13 mouse cellular contexts compared by ENCODE assay signal in genomic region chr1:75214442-75214841, GRCm38 (mm10). TPM values are rescaled to one million over a fixed set of nuclear protein-coding genes. Genes with fewer than 3 reads are reported as not detected.
DNase-seq lines count a peak whose midpoint lies in the region; ATAC-seq and TF ChIP-seq lines count a peak whose summit lies in the region.
"Had no signal": no experiment of that assay in that cellular context is flagged by ENCODE, and none has a peak within 500 bp of the region (broad histone marks: within the 10 kb centered on the region; RNA-seq: fewer than 3 reads in every experiment).

No protein-coding gene starts in this region.

- peak; percentile 68 for ATAC-seq in stomach, embryonic 16.5 days (ENCODE audit: insufficient read depth, low FRiP score)
- ATAC-seq: forebrain, embryonic 13.5 days had no signal

- no peak for TF ChIP-seq POLR2A in cerebellum, adult 2 months (IDR thresholded peaks at IDR 0.05; ENCODE audit: borderline replicate concordance, insufficient read depth, low read length)

- no peak for TF ChIP-seq CTCF in cerebellum, adult 2 months (IDR thresholded peaks at IDR 0.05; ENCODE audit: borderline replicate concordance, insufficient read depth, low read depth, low read length)

- H3K36me3 ChIP-seq in stomach, embryonic 16.5 days (ENCODE audit: control insufficient read depth, insufficient read depth, low read length): peaks cover 9% of the 10 kb centered on the region

- no peaks in the 10 kb centered on the region for H3K9me3 ChIP-seq in stomach, embryonic 16.5 days (replicated peaks; ENCODE audit: control insufficient read depth, low read length)
- H3K9me3 ChIP-seq: forebrain, embryonic 13.5 days; heart, embryonic 13.5 days had no signal

- H3K27ac ChIP-seq in cerebellum, adult 2 months (ENCODE audit: insufficient read depth, low read length): no peak overlapping the region
- H3K27ac ChIP-seq in stomach, embryonic 16.5 days (ENCODE audit: low read length): peak overlapping the region; percentile 88
- H3K27ac ChIP-seq: forebrain, embryonic 13.5 days; heart, embryonic 13.5 days had no signal

- H3K9ac ChIP-seq in stomach, embryonic 16.5 days (ENCODE audit: low read length): 0 out of 2 replicates have a peak overlapping the region, but pooled peaks have one; percentile 7
- H3K9ac ChIP-seq: forebrain, embryonic 13.5 days; heart, embryonic 13.5 days had no signal

- 33% methylated on average over 2 of the region's 2 CpGs for WGBS in cerebellum, adult 2 months
- WGBS in stomach, embryonic 16.5 days: 67% methylated on average over 2 of the region's 2 CpGs

- H3K4me1 ChIP-seq in cerebellum, adult 2 months (ENCODE audit: control insufficient read depth, insufficient read depth, low read length): peaks cover 27% of the 10 kb centered on the region
- peaks cover 37% of the 10 kb centered on the region for H3K4me1 ChIP-seq in stomach, embryonic 16.5 days (ENCODE audit: control insufficient read depth, insufficient read depth, low read length)

- 0 out of 2 replicates have a peak overlapping the region, but pooled peaks have one; percentile 16 for H3K4me2 ChIP-seq in stomach, embryonic 16.5 days (ENCODE audit: low read depth, low read length)
- H3K4me2 ChIP-seq: forebrain, embryonic 13.5 days; heart, embryonic 13.5 days had no signal

- H3K4me3 ChIP-seq in cerebellum, adult 2 months (replicated peaks; ENCODE audit: insufficient read depth, low read depth, low read length): peak overlapping the region; percentile 17
- no peak overlapping the region for H3K4me3 ChIP-seq in stomach, embryonic 16.5 days (replicated peaks; ENCODE audit: low read length)
- H3K4me3 ChIP-seq: forebrain, embryonic 13.5 days; heart, embryonic 13.5 days had no signal

- H3K27me3 ChIP-seq in cerebellum, adult 2 months (ENCODE audit: control insufficient read depth, insufficient read depth, low read length): no peaks in the 10 kb centered on the region
- no peaks in the 10 kb centered on the region for H3K27me3 ChIP-seq in stomach, embryonic 16.5 days (ENCODE audit: control insufficient read depth, insufficient read depth, low read length)

- no peak for DNase-seq in cerebellum, adult 2 months
- no peak for DNase-seq in cerebellum, adult 9-11 months
- DNase-seq in retina, embryonic 14.5 days (ENCODE audit: low spot score): peak; percentile 23
- DNase-seq in retina, postnatal 1 day: no peak
- peak; percentile 59 to 79 for DNase-seq in kidney, postnatal 4 days
- DNase-seq in B cell, adult 2 months: no peak
- no peak for DNase-seq in thymus, adult 18-20 months
- DNase-seq: embryo, embryonic 11 days; layer of hippocampus, adult 9-11 months; lung, postnatal 4 days had no signal

RNA-seq across cellular contexts. Expression of gene Stk16, which starts 3.8 kb away (rescaled TPM):
- 161 and 167 TPM in 2 replicates for polyA plus RNA-seq in cerebellum, adult 2 months (2012; rRNA removed)
- polyA plus RNA-seq in stomach, embryonic 16.5 days (2015; fragmentation: Nextera tagmentation; extraction: Ambion mirVana): 109 and 115 TPM in 2 replicates

RNA-seq across cellular contexts. Expression of gene Glb1l, which starts 3.8 kb away (rescaled TPM):
- 10.8 TPM in 2 replicates for polyA plus RNA-seq in cerebellum, adult 2 months (2012; rRNA removed)
- 18.2 and 20.1 TPM in 2 replicates for polyA plus RNA-seq in stomach, embryonic 16.5 days (2015; fragmentation: Nextera tagmentation; extraction: Ambion mirVana)

RNA-seq across cellular contexts. Expression of gene Tuba4a, which starts 5.2 kb away (rescaled TPM):
- polyA plus RNA-seq in cerebellum, adult 2 months (2012; rRNA removed): 385 and 391 TPM in 2 replicates
- 184 and 218 TPM in 2 replicates for polyA plus RNA-seq in stomach, embryonic 16.5 days (2015; fragmentation: Nextera tagmentation; extraction: Ambion mirVana)

RNA-seq across cellular contexts. Expression of gene A630095N17Rik, which starts 17.5 kb away (rescaled TPM):
- polyA plus RNA-seq in cerebellum, adult 2 months (2012; rRNA removed): not detected in 2 replicates
- not detected in 2 replicates for polyA plus RNA-seq in stomach, embryonic 16.5 days (2015; fragmentation: Nextera tagmentation; extraction: Ambion mirVana)
- polyA plus RNA-seq: forebrain, embryonic 13.5 days; heart, embryonic 13.5 days had no signal

RNA-seq across cellular contexts. Expression of gene Dnajb2, which starts 21.8 kb away (rescaled TPM):
- polyA plus RNA-seq in cerebellum, adult 2 months (2012; rRNA removed): 139 and 153 TPM in 2 replicates
- polyA plus RNA-seq in stomach, embryonic 16.5 days (2015; fragmentation: Nextera tagmentation; extraction: Ambion mirVana): 31.3 and 32.3 TPM in 2 replicates

Comparison
In these comparisons a context has a peak if more than half of its experiments do, and no peak if none do; other contexts are left out.
1. DNase-seq: peak in retina, embryonic 14.5 days (single experiment) and kidney, postnatal 4 days (2 of 2); none in cerebellum, adult 2 months (0 of 2), cerebellum, adult 9-11 months (single experiment), retina, postnatal 1 day (single experiment), B cell, adult 2 months (0 of 2) and thymus, adult 18-20 months (0 of 2).